Mouse (Mus musculus) heart, adult 18-20 months (tissue): ENCODE data around the gene Cnn2. TPM values are rescaled to one million over a fixed set of nuclear protein-coding genes. Genes with fewer than 3 reads are reported as not detected.

ENCODE experiments used
- DNase-seq, 2 experiments: peaks; one replicate each; pipeline ENCODE4 v3.0.0; 2021 to 2022; ENCODE audit warnings: mixed read lengths in 1 of 2
- total RNA-seq, 2 experiments: library from RNA; stranded (reverse); gene quantifications; 2 replicates each; pipeline ENCODE4 v1.2.3; 2021

Cnn2 gene
- total RNA-seq, 2 experiments from 2014 or later: 28.3 to 32.6 TPM

DNA sequence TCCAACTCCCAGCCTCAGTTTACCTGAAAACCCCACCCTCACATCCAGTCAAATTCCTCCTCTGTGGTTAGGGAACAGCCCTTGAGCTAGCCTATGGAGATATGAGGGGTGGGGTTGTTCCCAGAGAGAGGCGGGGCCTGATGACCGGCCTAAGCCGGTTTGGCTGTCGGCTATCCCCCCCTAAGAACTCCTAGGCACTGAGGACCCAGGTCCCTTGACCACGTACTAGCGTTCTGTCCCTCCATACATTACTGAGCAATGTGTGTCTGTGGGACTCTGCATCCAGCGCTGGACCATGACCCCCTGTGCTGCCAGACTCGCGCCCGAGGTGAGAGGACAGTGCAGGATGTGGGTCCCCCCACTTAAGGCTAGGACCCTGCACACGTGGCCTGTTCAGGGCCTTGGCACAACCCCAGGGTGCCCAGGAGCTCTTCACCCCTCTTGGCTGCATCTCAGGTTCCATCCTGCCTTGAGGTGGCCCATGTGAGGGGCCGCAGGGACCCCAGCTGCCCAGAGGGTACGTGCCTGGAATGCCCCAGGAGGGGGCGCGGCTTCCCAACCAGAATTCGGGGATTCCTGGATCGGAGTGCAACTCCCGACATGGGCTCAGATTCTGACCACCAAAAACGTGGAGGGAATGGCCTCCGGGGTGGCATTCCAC is 31.2 kb downstream of the Cnn2 start:
- DNase-seq: peak in 1 of 2 experiments; percentile 63

- DNase-seq: no peak
Measured at GRCm38 (mm10) chr10:80020191-80020590, 31.8 kb downstream of the Cnn2 start.

GRCm38 (mm10) chr10:80020603-80021319 is 32.4 kb downstream of the Cnn2 start:
- no peak for DNase-seq

DNA sequence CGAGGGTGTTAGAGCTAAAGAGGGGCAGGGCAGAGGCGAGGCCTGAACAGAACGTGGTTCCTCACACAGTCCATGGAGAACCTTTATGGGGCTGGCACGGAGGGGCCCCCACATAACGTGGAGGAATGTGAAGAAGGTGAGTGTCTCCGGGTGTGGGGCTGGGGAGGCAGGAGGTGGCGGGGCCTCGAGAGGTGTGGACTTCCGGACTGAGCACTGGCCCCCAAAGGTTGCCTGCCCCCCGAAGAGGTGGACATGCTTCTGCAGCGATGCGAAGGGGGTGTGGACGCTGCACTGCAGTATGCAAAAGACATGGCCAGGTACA is 32.9 kb downstream of the Cnn2 start:
- DNase-seq: no peak

DNA sequence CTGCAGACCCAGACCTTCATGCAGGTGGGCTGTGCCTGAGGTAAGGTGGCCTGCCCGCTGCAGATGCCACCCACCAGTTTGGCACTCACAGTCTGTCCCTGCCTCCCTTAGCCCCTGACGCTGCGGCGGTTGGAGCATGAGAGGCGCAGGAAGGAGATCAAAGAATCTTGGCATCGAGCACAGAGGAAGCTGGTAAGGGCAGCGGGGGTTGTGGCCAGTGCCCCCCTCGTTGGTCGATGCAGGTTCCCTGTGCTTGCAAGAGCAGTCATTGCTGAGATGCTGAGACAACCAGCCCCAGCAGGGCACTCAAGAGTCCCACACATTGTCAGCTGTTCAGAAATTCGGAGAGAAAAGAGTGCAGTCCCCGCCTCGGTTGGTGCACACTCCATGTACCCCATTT is 33.8 kb downstream of the Cnn2 start:
- DNase-seq: no peak

GRCm38 (mm10) chr10:80022806-80023205 is 34.4 kb downstream of the Cnn2 start:
- DNase-seq: no peak

DNA sequence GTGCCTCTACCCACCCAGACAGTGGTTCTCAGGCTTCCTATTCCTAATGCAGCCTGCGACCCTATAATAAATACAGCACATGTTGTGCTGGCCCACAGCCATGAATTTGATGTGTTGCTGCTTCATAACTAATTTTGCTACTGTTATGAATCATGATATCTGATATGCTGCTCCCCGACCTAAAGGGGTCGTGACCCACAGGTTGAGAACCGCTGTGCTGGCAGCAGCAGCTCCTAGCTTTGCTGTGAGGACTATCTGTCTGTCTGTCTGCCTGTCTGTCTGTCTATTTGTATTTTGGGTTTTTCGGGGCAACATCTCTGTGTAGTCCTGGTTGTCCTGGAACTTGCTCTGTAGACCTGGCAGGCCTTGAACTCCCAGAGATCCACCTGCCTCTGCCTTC is 35.4 kb downstream of the Cnn2 start:
- no peak for DNase-seq

DNA sequence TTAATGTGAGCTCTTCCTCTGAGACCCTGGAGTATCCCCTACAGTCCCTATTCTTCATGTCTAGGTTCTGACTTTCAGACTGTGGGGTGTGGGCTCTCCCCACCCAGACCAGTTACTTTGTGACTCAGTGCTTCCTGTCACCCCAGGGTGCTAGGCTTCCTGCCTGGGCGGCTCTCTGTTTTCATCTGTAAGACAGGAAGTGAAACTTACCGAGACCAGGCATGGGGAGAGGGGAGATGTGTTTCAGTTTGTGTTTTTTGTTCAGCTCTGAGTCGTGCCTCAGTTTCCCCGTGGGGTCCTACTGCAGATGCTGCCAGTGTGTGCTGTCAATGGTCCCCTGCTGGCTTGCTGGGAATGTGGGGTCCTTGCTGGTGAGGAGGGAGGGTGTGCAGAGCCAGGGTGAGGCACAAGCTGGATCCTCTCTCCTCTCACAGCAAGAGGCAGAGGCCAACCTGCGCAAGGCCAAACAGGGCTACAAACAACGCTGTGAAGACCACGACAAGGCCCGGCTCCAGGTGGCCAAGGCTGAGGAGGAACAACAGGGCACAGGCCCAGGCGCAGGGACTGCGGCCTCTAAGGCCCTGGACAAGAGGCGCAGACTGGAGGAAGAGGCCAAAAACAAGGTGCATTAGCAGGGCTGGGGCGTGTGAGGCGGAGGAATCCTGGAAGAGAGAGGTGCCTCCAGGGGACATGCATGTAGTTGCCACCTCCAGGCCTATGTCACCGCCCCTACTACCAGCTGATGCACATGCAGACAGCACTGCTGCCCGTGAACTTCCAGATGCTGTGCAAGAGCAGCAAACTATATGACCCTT is 36.1 kb downstream of the Cnn2 start:
- peak in 1 of 2 experiments; percentile 63 for DNase-seq

- no peak for DNase-seq
Measured at GRCm38 (mm10) chr10:80025044-80025347, 36.6 kb downstream of the Cnn2 start.

DNA sequence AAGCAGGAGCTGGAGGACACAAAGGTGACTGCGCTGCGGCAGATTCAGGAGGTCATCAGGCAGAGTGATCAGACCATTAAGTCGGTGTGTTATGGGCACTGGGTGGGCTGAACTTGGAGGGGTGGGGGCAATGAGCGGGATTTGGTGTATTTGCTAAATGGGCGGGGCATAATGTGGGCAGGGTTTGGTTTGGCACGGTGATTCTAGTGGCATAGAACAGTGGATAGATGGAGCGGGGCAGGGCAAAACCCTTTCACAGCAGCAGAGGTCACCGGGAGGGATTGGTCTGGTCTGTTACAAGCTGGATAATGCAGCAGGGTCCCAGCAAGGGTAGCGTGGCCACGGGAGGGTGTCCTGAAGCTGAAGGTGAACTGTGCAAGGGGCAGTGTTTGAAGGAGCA is 37.1 kb downstream of the Cnn2 start:
- no peak for DNase-seq

GRCm38 (mm10) chr10:80025889-80026288 is 37.5 kb downstream of the Cnn2 start:
- DNase-seq: no peak

- no peak for DNase-seq
Measured at GRCm38 (mm10) chr10:80027681-80028520, 39.5 kb downstream of the Cnn2 start.

- DNase-seq: no peak
Measured at GRCm38 (mm10) chr10:80028521-80028846, 40.1 kb downstream of the Cnn2 start.

DNA sequence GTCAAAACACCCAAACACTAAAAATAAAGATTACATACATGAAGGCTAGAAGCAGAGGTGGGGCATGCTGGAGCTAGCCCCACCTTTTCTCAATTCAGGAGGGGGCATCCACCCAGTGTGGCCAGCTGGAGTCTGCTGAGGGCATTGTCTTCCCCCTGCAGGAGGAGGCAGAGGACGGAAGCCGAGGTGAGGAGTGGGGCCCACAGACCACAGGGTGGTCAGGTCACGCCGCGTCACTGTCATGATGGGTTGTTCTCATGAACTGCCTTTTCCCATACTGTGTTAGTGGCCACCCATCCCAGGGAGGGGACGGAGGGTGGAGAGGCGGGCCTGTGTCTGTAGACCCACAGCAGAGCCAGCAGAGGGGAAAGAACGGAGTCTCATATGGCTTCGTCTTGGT is 41.8 kb downstream of the Cnn2 start:
- no peak for DNase-seq

DNA sequence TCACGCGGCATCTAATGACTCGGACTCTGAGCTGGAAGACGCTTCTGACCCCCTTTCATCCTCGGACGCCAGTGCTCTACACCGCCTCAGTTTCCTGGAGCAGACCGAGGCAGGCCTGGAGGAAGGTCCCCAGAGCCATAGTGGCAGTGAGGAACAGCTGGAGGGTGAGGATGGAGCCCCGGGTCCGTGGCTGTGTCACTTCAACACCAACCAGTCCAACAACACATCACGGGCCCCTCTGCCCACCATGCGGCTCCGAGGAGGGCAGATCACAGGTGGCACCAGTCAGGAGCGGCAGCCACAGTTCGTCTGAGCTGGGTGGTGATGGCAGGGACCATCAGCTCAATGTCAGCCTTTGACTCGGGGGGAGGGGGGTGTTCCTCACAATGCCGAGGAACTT is 42.4 kb downstream of the Cnn2 start:
- no peak for DNase-seq

- peak; percentile 74 to 87 for DNase-seq
Measured at GRCm38 (mm10) chr10:80032799-80033480, 44.6 kb downstream of the Cnn2 start.

DNA sequence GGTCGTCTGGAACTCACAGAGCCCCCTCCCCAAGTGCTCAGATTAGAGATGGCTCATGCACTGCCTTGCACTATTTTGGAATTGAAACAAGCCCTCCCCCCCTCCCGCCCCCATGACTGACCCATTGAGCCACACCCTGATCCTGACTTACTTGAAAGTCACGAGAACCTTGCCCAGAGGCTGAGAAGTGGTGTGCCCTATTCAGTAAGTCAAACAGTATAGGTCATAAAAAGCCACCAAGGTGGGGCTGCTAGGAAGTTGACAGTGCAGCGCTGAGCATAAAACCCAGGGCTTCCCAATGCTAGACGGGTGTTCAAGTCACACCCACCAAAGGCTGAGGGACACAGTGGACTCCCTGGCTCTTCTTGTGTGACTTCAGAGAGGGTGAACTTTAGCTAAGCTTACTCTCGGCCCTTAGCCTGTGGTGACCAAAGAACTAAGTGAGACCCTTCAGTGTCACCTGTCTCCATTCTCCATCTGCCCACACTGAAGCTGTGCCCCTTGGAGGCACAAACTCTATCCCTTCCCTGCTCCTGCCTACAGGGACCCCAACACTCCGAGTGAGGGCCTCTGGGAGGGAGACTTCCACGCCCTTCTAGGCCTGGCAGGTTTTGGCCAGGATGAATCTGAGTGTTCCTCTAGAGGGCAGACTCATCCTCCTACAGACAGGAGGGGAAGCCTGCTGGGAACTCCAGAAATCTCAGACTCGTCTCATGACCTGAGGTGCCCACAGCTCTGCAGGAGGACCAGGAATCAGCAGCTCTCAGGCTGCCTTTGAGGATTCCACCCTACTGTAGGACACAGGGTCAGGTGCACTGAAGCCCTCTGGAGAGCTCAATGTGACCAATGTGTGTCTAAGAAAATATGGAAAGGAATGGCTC is 45.4 kb downstream of the Cnn2 start:
- DNase-seq: peak; percentile 71 to 72

DNA sequence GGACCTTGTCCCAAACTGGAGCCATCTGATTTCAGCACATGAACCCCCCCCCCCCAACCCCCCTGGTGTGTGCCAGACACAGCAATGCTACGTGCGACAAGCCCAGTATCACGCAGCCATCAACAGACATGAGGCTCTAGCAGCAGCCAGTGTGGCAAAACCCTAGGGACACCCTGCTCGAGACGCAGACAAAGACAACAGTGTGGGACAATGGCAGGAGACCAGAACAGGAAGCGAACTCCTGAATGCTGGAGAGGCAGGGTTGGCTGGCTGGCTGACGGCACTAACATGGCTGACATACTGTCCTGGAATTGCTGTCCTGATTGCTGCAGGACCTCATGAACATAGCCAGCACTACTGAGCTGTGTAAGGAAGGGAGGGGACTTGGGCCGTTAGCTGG is 46.8 kb downstream of the Cnn2 start:
- peak in 1 of 2 experiments; percentile 69 for DNase-seq

DNA sequence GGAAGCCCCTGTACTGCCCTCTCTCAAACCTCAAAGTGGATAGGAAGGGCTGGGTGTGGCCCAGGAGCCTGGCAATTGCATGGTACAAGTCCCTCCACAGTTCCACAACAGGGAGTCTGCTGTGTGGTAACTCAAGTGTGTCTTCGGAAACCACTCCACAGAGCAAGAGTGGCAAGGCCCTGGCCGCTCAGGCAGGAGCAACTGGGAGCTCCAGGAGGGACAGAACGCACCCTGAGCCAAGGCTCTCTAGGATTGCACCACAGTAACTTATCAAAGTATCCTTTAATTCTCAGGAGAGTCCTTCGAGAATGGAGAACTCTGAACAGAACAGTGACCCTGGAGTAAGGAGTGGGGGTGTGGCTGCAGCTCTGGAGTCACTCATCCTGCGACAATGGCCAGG is 47.3 kb downstream of the Cnn2 start:
- DNase-seq: no peak

- peak; percentile 85 to 93 for DNase-seq
Measured at GRCm38 (mm10) chr10:80036832-80037231, 48.4 kb downstream of the Cnn2 start.

- DNase-seq: peak; percentile 98
Measured at GRCm38 (mm10) chr10:80039559-80039979, 51.2 kb downstream of the Cnn2 start, which contains the start of gene Polr2e. Polr2e (minus strand) TSS chr10:80039795.
